Mouse (Mus musculus): Measurements from ENCODE around the gene Slc16a3.

Slc16a3 gene

GRCm38 (mm10) chr11:120971237-120971636, 23.0 kb downstream of the Slc16a3 start:
- in situ Hi-C loops (cut with MboI; ENCODE audit: low sequenced_read_pairs): no loop called here

GRCm38 (mm10) chr11:120973318-120973717, 25.0 kb downstream of the Slc16a3 start:
- in situ Hi-C loops (cut with MboI; ENCODE audit: low sequenced_read_pairs): no loop called here

GRCm38 (mm10) chr11:120979711-120980426, 31.6 kb downstream of the Slc16a3 start:
- in situ Hi-C loops (cut with MboI; ENCODE audit: low sequenced_read_pairs): no loop called here

- in situ Hi-C loops (cut with MboI; ENCODE audit: low sequenced_read_pairs): no loop called here
Measured at GRCm38 (mm10) chr11:120980427-120981035, 32.3 kb downstream of the Slc16a3 start.

GRCm38 (mm10) chr11:120981661-120982060, 33.4 kb downstream of the Slc16a3 start:
- in situ Hi-C loops (cut with MboI; ENCODE audit: low sequenced_read_pairs): no loop called here

- in situ Hi-C loops (cut with MboI; ENCODE audit: low sequenced_read_pairs): no loop called here
Measured at GRCm38 (mm10) chr11:120982459-120982858, 34.2 kb downstream of the Slc16a3 start.

GRCm38 (mm10) chr11:120984448-120985330, 36.4 kb downstream of the Slc16a3 start:
- in situ Hi-C loops (cut with MboI; ENCODE audit: low sequenced_read_pairs): no loop called here

GRCm38 (mm10) chr11:120987608-120988007, 39.3 kb downstream of the Slc16a3 start:
- in situ Hi-C loops (cut with MboI; ENCODE audit: low sequenced_read_pairs): no loop called here

GRCm38 (mm10) chr11:120988410-120988809, 40.1 kb downstream of the Slc16a3 start:
- in situ Hi-C loops (cut with MboI; ENCODE audit: low sequenced_read_pairs): no loop called here

- in situ Hi-C loops (cut with MboI; ENCODE audit: low sequenced_read_pairs): no loop called here
Measured at GRCm38 (mm10) chr11:120989523-120989922, 41.2 kb downstream of the Slc16a3 start.

- in situ Hi-C loops (cut with MboI; ENCODE audit: low sequenced_read_pairs): no loop called here
Measured at GRCm38 (mm10) chr11:120990126-120990781, 42.0 kb downstream of the Slc16a3 start.

- in situ Hi-C loops (cut with MboI; ENCODE audit: low sequenced_read_pairs): no loop called here
Measured at GRCm38 (mm10) chr11:120990951-120991526, 42.8 kb downstream of the Slc16a3 start, which contains the start of gene Csnk1d. Gene Csnk1d (minus strand): TSS chr11:120991330.

GRCm38 (mm10) chr11:120991791-120992190, 43.5 kb downstream of the Slc16a3 start:
- in situ Hi-C loops (cut with MboI; ENCODE audit: low sequenced_read_pairs): no loop called here

GRCm38 (mm10) chr11:120993080-120993479, 44.8 kb downstream of the Slc16a3 start:
- in situ Hi-C loops (cut with MboI; ENCODE audit: low sequenced_read_pairs): no loop called here

GRCm38 (mm10) chr11:120993586-120993985, 45.3 kb downstream of the Slc16a3 start:
- in situ Hi-C loops (cut with MboI; ENCODE audit: low sequenced_read_pairs): no loop called here

- in situ Hi-C loops (cut with MboI; ENCODE audit: low sequenced_read_pairs): no loop called here
Measured at GRCm38 (mm10) chr11:120994741-120995140, 46.5 kb downstream of the Slc16a3 start.

GRCm38 (mm10) chr11:121001966-121002365, 53.7 kb downstream of the Slc16a3 start:
- in situ Hi-C loops (cut with MboI; ENCODE audit: low sequenced_read_pairs): no loop called here

- in situ Hi-C loops (cut with MboI; ENCODE audit: low sequenced_read_pairs): no loop called here
Measured at GRCm38 (mm10) chr11:121004281-121004680, 56.0 kb downstream of the Slc16a3 start.

- in situ Hi-C loops (cut with MboI; ENCODE audit: low sequenced_read_pairs): no loop called here
Measured at GRCm38 (mm10) chr11:121006184-121006583, 57.9 kb downstream of the Slc16a3 start.

- in situ Hi-C loops (cut with MboI; ENCODE audit: low sequenced_read_pairs): no loop called here
Measured at GRCm38 (mm10) chr11:121010044-121010755, 61.9 kb downstream of the Slc16a3 start.

Measured in CH12F3 (cell line).